Mouse (Mus musculus) embryo, embryonic 10 days (tissue): ENCODE data around the gene Hist1h3i.
"Not testable (repeated sequence)": the region's sequence is repeated elsewhere in the genome, so short reads cannot be mapped to it uniquely, and the experiment has no call there.

Experiments used
- DNase-seq: peaks from one replicate; pipeline ENCODE4 v3.0.0-alpha.2; 2015; ENCODE audit warnings: low spot score

Hist1h3i gene

GRCm38 (mm10) chr13:21783255-21783617 is at the start of gene Hist1h3i:
Gene Hist1h3i, minus strand, starts transcription at chr13:21783370.
- peak; percentile 88 for DNase-seq

GRCm38 (mm10) chr13:21831418-21832394 is 48.5 kb upstream of the Hist1h3i start, which contains the start of gene Hist1h4n:
Gene Hist1h4n, minus strand, starts transcription at chr13:21832196.
- not testable (repeated sequence) for DNase-seq

GRCm38 (mm10) chr13:21830344-21830743 is 47.2 kb upstream of the Hist1h3i start:
- peak; percentile 10 for DNase-seq

GRCm38 (mm10) chr13:21828511-21828910 is 45.3 kb upstream of the Hist1h3i start:
- DNase-seq = no peak

- not testable (repeated sequence) for DNase-seq
These were observed 37.1 kb upstream of the Hist1h3i start for GRCm38 (mm10) chr13:21820082-21820890.

- not testable (repeated sequence) for DNase-seq
These were observed 28.9 kb upstream of the Hist1h3i start for GRCm38 (mm10) chr13:21812092-21812491.

GRCm38 (mm10) chr13:21811539-21811938 is 28.4 kb upstream of the Hist1h3i start, which contains the start of gene Hist1h4m:
Gene Hist1h4m, plus strand, starts transcription at chr13:21811746.
- DNase-seq = not testable (repeated sequence)

- DNase-seq = not testable (repeated sequence)
These were observed 27.9 kb upstream of the Hist1h3i start for GRCm38 (mm10) chr13:21811074-21811473.

- not testable (repeated sequence) for DNase-seq
These were observed 26.9 kb upstream of the Hist1h3i start, which contains the start of the genes Hist1h2bq and Hist1h2ao for GRCm38 (mm10) chr13:21810073-21810472. Gene Hist1h2bq, minus strand, starts transcription at chr13:21810197. Gene Hist1h2ao, plus strand, starts transcription at chr13:21810465.

GRCm38 (mm10) chr13:21803058-21803457 is 19.9 kb upstream of the Hist1h3i start:
- not testable (repeated sequence) for DNase-seq

GRCm38 (mm10) chr13:21797163-21797562 is 14.0 kb upstream of the Hist1h3i start:
- DNase-seq = not testable (repeated sequence)

GRCm38 (mm10) chr13:21795584-21795983 is 12.4 kb upstream of the Hist1h3i start:
- DNase-seq = peak; percentile 3

- peak; percentile 28 for DNase-seq
These were observed 7.6 kb upstream of the Hist1h3i start for GRCm38 (mm10) chr13:21790601-21791283.

GRCm38 (mm10) chr13:21789925-21790324 is 6.8 kb upstream of the Hist1h3i start:
- DNase-seq = peak; percentile 4

- peak; percentile 70 for DNase-seq
These were observed 4.8 kb upstream of the Hist1h3i start for GRCm38 (mm10) chr13:21787760-21788593.

GRCm38 (mm10) chr13:21786899-21787629 is 3.9 kb upstream of the Hist1h3i start, which contains the start of the genes Hist1h2an and Hist1h2bp:
Gene Hist1h2an, minus strand, starts transcription at chr13:21787218.
Gene Hist1h2bp, plus strand, starts transcription at chr13:21787461.
- peak; percentile 96 for DNase-seq

GRCm38 (mm10) chr13:21786189-21786898 is 3.2 kb upstream of the Hist1h3i start:
- peak; percentile 73 for DNase-seq

GRCm38 (mm10) chr13:21784311-21784710 is 1.1 kb upstream of the Hist1h3i start:
- peak; percentile 42 for DNase-seq

- DNase-seq = peak; percentile 68
These were observed 578 bp upstream of the Hist1h3i start for GRCm38 (mm10) chr13:21783734-21784161.
